Mouse (Mus musculus) ES-E14 (cell line): ENCODE measurements around the gene Rad50. TPM values are rescaled to one million over a fixed set of nuclear protein-coding genes. Genes with fewer than 3 reads are reported as not detected.

Source experiments
- DNase-seq: peaks from one replicate; pipeline ENCODE4 v3.0.0-alpha.2; 2013; ENCODE audit warnings: low read depth, low spot score
- H3K27ac ChIP-seq: 2 replicates; pipeline ENCODE4 v1.5.1; 2012; ENCODE audit warnings: low read depth, mild to moderate bottlenecking, low read length, moderate library complexity, mixed read lengths; ENCODE audit not compliant: poor library complexity, insufficient read depth, severe bottlenecking
- H3K36me3 ChIP-seq: 2 replicates; pipeline ENCODE4 v1.6.1; 2012; ENCODE audit warnings: mild to moderate bottlenecking, low read length, moderate library complexity, mixed read lengths; ENCODE audit not compliant: control insufficient read depth, poor library complexity, insufficient read depth, severe bottlenecking
- H3K4me1 ChIP-seq, 2 experiments: fragments of 150-350 bp in 1 of 2; sonication (generic) in 1 of 2; 2 replicates each; pipeline ENCODE4 v1.6.1; 2012; ENCODE audit warnings: low read length in 2 of 2, mild to moderate bottlenecking in 1 of 2, mixed read lengths in 1 of 2; ENCODE audit not compliant: control insufficient read depth in 2 of 2, insufficient read depth in 2 of 2, poor library complexity in 1 of 2
- H3K4me3 ChIP-seq, 2 experiments: fragments of 150-350 bp in 1 of 2; sonication (generic) in 1 of 2; 2 replicates each; pipeline ENCODE4 v1.5.1; 2012; ENCODE audit warnings: low read length in 2 of 2, low read depth in 1 of 2, mild to moderate bottlenecking in 1 of 2, mixed read lengths in 1 of 2; ENCODE audit not compliant: insufficient read depth in 1 of 2, poor library complexity in 1 of 2, severe bottlenecking in 1 of 2
- H3K9ac ChIP-seq: 2 replicates; pipeline ENCODE4 v1.6.1; 2012; ENCODE audit warnings: low read depth, mild to moderate bottlenecking, low read length, mixed read lengths; ENCODE audit not compliant: poor library complexity, insufficient read depth, severe bottlenecking
- H3K9me3 ChIP-seq: fragments of 150-350 bp; sonication (generic); 2 replicates; pipeline ENCODE4 v1.6.1; 2012; ENCODE audit warnings: low read depth, mild to moderate bottlenecking, low read length; ENCODE audit not compliant: control insufficient read depth, insufficient read depth
- CHD2 ChIP-seq: IDR thresholded peaks from 2 replicates; pipeline ENCODE4 v1.6.1; 2014; ENCODE audit warnings: mild to moderate bottlenecking, low read depth, low read length, inconsistent platforms
- HCFC1 ChIP-seq: IDR thresholded peaks from 2 replicates; pipeline ENCODE4 v1.6.1; 2012; ENCODE audit warnings: low read length, inconsistent platforms, borderline replicate concordance; ENCODE audit not compliant: insufficient read depth
- MAFK ChIP-seq: IDR thresholded peaks from 2 replicates; pipeline ENCODE4 v1.6.1; 2014; ENCODE audit warnings: mild to moderate bottlenecking, low read depth, low read length, inconsistent platforms; ENCODE audit not compliant: insufficient read depth
- ZC3H11A ChIP-seq: IDR thresholded peaks from 2 replicates; pipeline ENCODE4 v1.6.1; 2012; ENCODE audit warnings: low read depth, mild to moderate bottlenecking, inconsistent platforms, low read length, borderline replicate concordance
- ZNF384 ChIP-seq: IDR thresholded peaks from 2 replicates; pipeline ENCODE4 v1.6.1; 2012; ENCODE audit warnings: low read depth, low read length, inconsistent platforms
- in situ Hi-C, 2 experiments: fragments of 600-800 bp; cut with MboI; formaldehyde crosslinking; loops; one replicate each; pipeline ENCODE4 v1.15.1; 2025; ENCODE audit warnings: low sequenced_read_pairs in 2 of 2, inconsistent platforms in 1 of 2; ENCODE audit not compliant: unreplicated experiment in 2 of 2
- total RNA-seq: library from RNA; depleted of rRNA; stranded (reverse); fragments of 300-350 nt; gene quantifications from 2 replicates; pipeline ENCODE4 v1.2.3, GENCODE M21; 2012

Gene Rad50
- total RNA-seq, 1 experiment: 32.0 TPM

- H3K9me3 ChIP-seq: no peaks in the 10 kb centered on the region
- no peak for DNase-seq
- no peak overlapping the region for H3K9ac ChIP-seq
- TF ChIP-seq CHD2 (no peak), ZC3H11A (no peak), MAFK (no peak), ZNF384 (no peak), HCFC1 (no peak)
- in situ Hi-C loops: no loop called here
- H3K4me3 ChIP-seq: no peak overlapping the region
- H3K27ac ChIP-seq: no peak overlapping the region
- H3K36me3 ChIP-seq: peaks cover 17% of the 10 kb centered on the region
- H3K4me1 ChIP-seq: no peaks in the 10 kb centered on the region
These were observed 50.4 kb downstream of the Rad50 start for GRCm38 (mm10) chr11:53656558-53657202.

- TF ChIP-seq HCFC1: no peak
- no peak for TF ChIP-seq ZC3H11A
- no peak for TF ChIP-seq CHD2
- TF ChIP-seq MAFK: no peak
- TF ChIP-seq ZNF384: no peak
- no peak for DNase-seq
- H3K27ac ChIP-seq: no peak overlapping the region
- no peaks in the 10 kb centered on the region for H3K9me3 ChIP-seq
- H3K4me1 ChIP-seq: no peaks in the 10 kb centered on the region
- no peak overlapping the region for H3K9ac ChIP-seq
- in situ Hi-C loops: no loop called here
- no peak overlapping the region for H3K4me3 ChIP-seq
- H3K36me3 ChIP-seq: peaks cover 28% of the 10 kb centered on the region
These were observed 52.1 kb downstream of the Rad50 start for GRCm38 (mm10) chr11:53655043-53655442.

- H3K4me1 ChIP-seq: no peaks in the 10 kb centered on the region
- H3K4me3 ChIP-seq: no peak overlapping the region
- TF ChIP-seq MAFK (no peak), HCFC1 (no peak), ZC3H11A (no peak), CHD2 (no peak), ZNF384 (no peak)
- in situ Hi-C loops: no loop called here
- no peak overlapping the region for H3K9ac ChIP-seq
- peaks cover 34% of the 10 kb centered on the region for H3K36me3 ChIP-seq
- no peak overlapping the region for H3K27ac ChIP-seq
- no peaks in the 10 kb centered on the region for H3K9me3 ChIP-seq
- DNase-seq: no peak
These were observed 54.7 kb downstream of the Rad50 start for GRCm38 (mm10) chr11:53652427-53652826.

DNA sequence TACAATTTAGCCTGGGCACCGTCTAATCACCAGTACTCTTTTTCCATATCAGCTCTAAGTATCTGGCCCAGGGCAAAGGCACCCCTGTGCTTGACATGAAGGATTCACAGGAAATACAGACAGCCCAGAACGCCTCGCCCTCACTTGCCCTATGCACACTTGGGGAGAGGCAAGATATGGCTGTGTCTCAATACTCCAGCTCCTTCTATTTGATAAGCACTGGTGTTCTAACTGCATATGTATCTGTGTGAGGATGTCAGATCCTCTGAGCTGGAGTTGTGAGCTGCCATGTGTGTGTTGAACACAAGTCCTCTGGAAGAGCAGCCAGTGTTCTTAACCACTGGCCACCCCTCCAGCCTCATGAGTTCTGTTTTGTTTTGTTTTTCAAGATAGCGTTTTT, 55.7 kb downstream of the Rad50 start:
- H3K9me3 ChIP-seq: no peaks in the 10 kb centered on the region
- in situ Hi-C loops: no loop called here

More for the DNA sequence above, 55.7 kb downstream of the Rad50 start:
- no peak for DNase-seq
- no peak overlapping the region for H3K9ac ChIP-seq
- TF ChIP-seq CHD2 (no peak), HCFC1 (no peak), MAFK (no peak), ZNF384 (no peak), ZC3H11A (no peak)
- no peaks in the 10 kb centered on the region for H3K4me1 ChIP-seq
- peaks cover 32% of the 10 kb centered on the region for H3K36me3 ChIP-seq
- no peak overlapping the region for H3K27ac ChIP-seq
- no peak overlapping the region for H3K4me3 ChIP-seq
